Mouse (Mus musculus) embryonic fibroblast, embryonic 13.5 days (primary cell): ENCODE measurements at regions not wholly inside any gene's neighbourhood (a gene's known extent, or its start where the extent isn't known, plus 50 kb on each side); places are given as distances from the start of the nearest gene placed in this dataset.

Source experiments
- H3K27ac ChIP-seq: 2 replicates; pipeline ENCODE4 v1.5.1; 2012; ENCODE audit warnings: low read length, control low read depth, inconsistent platforms; ENCODE audit not compliant: insufficient read depth
- H3K4me1 ChIP-seq: 2 replicates; pipeline ENCODE4 v1.6.1; 2011; ENCODE audit warnings: low read length; ENCODE audit not compliant: control insufficient read depth, insufficient read depth
- H3K4me3 ChIP-seq: 2 replicates; pipeline ENCODE4 v1.5.1; 2011; ENCODE audit warnings: mild to moderate bottlenecking, control low read depth, low read length; ENCODE audit not compliant: insufficient read depth
- CTCF ChIP-seq: IDR thresholded peaks from 2 replicates; pipeline ENCODE4 v1.5.1; 2011; ENCODE audit warnings: mild to moderate bottlenecking, control low read depth, low read length, moderate library complexity, borderline replicate concordance; ENCODE audit not compliant: insufficient read depth
- POLR2A ChIP-seq: IDR thresholded peaks from 2 replicates; pipeline ENCODE4 v1.6.1; 2011; ENCODE audit warnings: low read depth, mild to moderate bottlenecking, control low read depth, low read length, moderate library complexity

GRCm38 (mm10) chr3:158707411-158707810, 145.4 kb upstream of the Lrrc7 start:
- no peak overlapping the region for H3K4me3 ChIP-seq
- TF ChIP-seq CTCF (no peak), POLR2A (no peak)
- no peaks in the 10 kb centered on the region for H3K4me1 ChIP-seq
- H3K27ac ChIP-seq, result no peak overlapping the region

DNA sequence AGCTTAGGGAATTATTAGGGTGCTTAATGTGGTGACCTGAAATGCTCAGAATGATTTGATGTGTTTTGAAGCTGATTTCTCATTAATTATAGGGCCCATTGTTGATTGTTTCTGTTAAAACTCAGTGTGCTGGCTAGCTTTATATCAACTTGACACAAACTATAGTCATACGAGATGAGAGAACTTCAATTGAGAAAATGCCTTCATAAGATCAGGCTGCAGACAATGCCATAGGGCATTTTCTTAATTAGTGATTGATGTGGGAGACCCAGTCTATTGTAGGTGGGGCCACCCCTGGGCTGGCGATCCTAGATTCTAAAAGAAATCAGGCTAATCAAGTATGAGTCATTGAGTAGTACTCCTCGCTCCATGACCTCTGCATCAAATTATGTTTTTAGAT, 132.9 kb upstream of the Lrrc7 start:
- Histone ChIP-seq H3K4me1 (no peaks in the 10 kb centered on the region), H3K27ac (no peak overlapping the region), H3K4me3 (no peak overlapping the region)
- TF ChIP-seq POLR2A (no peak), CTCF (no peak)

DNA sequence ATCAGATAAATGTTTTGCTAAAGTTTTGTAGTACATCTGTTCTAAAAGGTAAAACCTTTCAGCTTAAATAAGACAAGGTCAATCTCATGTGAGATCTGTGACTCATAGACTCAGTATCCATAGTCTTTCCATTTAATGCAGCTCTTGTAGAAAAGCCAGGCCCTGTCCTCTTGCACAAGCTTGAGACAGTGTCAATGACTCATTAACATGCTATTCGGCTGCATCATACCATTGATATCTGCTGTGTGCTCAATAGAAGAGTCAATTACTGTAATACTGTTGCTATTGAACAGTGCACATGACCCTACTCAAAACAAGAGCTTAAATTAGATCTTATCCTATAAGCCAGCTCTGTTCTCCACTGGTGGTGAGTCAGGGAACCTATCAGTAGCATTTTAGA, 128.7 kb upstream of the Lrrc7 start:
- peak overlapping the region; percentile 7; the same call in 1 of the 2 replicates for H3K27ac ChIP-seq
- TF ChIP-seq CTCF (no peak), POLR2A (no peak)

DNA sequence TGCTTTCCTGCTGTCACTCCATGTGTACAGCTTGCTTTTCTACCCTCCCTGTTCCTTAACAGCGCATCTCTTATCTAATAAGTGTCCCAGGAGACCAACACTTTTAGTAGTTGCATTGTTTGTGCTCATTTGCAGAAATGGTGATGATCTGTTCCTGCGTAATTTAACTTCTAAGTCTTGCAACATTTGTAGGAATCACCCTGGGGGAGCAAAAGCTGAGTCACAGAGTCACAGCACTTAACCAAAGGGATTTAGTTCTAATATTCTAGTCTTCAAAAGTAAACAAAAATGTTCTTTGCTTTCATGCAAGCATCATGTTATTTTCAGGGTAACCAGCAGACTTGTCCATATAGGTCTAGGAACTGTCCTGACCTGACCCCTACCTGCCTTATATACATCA, 83.7 kb upstream of the Lrrc7 start:
- Histone ChIP-seq H3K27ac (no peak overlapping the region), H3K4me3 (no peak overlapping the region), H3K4me1 (no peaks in the 10 kb centered on the region)
- TF ChIP-seq POLR2A (no peak), CTCF (no peak)

More for the DNA sequence above, 128.7 kb upstream of the Lrrc7 start:
- no peak overlapping the region for H3K4me3 ChIP-seq
- H3K4me1 ChIP-seq, result no peaks in the 10 kb centered on the region
